Mouse (Mus musculus) gastrocnemius, postnatal 4 days (tissue): ENCODE data around the gene Rere. TPM values are rescaled to one million over a fixed set of nuclear protein-coding genes. Genes with fewer than 3 reads are reported as not detected.
"Not testable (repeated sequence)": the region's sequence is repeated elsewhere in the genome, so short reads cannot be mapped to it uniquely, and the experiment has no call there.

Experiments used
- DNase-seq, 2 experiments: peaks; one replicate each; pipeline ENCODE4 v3.0.0; 2021 to 2022; ENCODE audit warnings: low spot score in 2 of 2, mixed read lengths in 2 of 2
- total RNA-seq, 2 experiments: library from RNA; stranded (reverse); gene quantifications; 2 replicates each; pipeline ENCODE4 v1.2.3; 2021

Gene Rere
- total RNA-seq, 2 experiments from 2014 or later: 68.1 to 70.3 TPM

GRCm38 (mm10) chr4:150250549-150251422 is 30.7 kb upstream of the Rere start:
- no peak for DNase-seq

DNA sequence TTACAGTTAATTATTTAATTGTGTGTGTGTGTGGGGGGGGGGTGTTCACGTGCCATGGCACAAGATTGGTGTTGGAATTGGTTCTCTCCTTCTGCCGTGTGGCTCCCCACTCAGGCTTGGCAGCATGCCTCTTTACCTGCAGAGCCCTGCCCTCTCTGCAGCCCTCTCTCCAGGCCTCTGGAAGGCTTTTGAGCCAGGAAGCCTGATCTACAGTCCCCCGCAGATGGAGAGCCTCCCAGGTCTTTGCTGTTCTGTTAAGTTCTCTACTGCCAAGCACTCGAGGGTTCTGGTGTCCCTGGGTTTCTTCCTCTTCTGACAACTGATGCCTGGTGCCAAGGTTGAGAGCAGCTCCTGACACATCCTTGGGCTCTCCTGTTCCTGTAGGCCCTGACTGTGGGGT is 27.0 kb upstream of the Rere start:
- no peak for DNase-seq

DNA sequence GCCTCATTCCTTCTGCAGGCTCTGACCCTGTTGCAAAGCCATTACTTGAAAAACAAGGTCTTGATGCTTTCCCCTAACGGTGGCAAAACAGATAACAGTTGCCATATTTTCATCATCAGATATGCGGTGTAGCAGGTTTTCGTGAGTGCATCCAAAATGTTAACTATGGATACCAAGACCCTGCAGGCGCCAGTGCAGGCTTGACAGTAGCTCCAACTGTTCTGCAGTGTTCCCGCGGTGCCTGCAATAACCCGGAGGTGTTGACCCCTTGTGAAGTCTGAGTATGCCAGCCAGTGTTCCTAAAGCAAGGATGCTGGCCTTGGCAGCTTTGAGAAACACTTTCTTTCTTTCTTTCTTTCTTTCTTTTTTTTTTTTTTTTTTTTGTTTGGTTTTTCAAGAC is 26.3 kb upstream of the Rere start:
- no peak for DNase-seq

DNA sequence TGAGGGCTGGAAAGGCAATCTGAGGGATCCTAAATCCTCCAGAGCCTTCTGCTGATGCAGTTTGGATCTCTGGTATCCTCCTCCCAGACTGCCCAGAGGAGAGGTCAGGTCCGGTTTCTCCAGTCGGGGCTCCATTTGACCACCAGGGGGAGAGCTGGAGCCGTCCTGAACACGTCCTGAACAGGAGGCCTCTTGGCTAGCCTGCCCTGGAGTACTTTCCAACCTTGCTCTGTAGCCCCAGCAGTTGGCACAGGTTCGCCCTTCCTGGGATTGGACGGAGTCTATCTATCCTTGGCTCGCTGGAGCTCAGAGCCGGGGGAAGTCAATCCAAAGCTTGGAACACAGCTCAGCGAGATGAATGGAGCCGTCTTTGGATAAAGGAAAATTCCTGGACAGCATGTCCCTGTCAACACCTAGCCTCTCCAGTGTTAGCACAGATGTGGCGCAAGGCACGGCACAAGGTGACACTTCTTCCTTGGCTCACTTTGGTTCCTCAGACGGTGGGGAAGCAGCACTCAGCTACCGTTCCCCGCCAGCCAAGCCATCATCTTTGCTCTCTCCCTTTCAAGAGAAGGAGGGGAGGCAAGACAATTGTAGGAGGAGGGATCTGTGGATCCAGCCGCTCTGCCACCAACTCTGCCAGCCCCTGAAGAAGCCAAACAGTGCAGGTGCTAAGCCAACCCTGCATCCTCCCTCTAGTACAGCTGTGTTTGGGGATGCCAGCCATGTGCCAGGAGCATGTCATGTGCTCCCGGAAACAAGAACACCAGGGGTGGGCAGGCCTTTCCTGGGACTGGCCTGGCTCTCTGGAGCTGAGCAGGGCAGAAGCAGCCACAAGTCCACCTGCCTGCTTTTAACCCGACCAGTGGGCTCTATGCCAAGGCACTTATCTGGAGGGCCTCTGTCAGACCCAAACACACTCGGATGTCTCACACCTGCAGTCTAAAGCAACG is 23.9 kb upstream of the Rere start:
- DNase-seq: peak; percentile 81 to 91

DNA sequence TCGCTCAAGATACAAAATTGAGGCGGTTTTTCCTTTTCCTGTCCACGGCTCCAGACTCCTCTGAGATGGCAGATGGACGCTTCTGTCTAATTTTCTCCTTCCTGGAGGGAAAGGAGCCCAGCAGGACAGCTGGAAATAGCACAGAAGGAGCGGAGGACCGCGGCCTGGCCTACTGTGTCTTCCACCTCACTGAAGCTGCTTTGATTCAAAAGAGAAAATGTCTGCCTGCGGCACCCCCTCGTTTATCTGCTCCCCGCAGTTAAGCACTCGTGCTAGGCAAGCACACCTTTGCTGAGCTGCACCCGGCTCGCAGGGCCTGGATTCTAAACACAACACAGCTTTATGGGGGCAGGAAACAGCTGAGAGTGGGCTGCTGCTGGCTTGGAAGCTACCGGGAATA is 23.1 kb upstream of the Rere start:
- DNase-seq: no peak

DNA sequence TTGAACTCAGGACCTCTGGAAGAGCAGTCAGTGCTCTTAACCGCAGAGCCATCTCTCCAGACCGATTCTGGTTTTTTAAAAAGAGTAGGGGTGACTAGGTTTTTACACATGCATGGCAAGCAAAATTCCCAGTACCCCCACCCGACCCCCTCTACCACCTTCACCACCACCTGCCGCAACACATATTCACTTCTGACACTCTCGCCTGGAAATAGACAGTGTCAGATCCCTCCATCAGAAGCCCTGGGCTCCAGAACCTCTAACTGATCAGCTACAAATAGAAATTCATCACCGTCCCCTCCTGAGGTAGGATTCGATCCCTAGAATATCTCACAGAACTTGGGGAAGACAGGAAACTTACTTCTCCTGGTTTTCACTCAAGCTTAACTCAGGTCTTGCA is 21.9 kb upstream of the Rere start:
- no peak for DNase-seq

- no peak for DNase-seq
Measured at GRCm38 (mm10) chr4:150260111-150260510, 21.3 kb upstream of the Rere start.

GRCm38 (mm10) chr4:150260745-150261144 is 20.7 kb upstream of the Rere start:
- DNase-seq: no peak

DNA sequence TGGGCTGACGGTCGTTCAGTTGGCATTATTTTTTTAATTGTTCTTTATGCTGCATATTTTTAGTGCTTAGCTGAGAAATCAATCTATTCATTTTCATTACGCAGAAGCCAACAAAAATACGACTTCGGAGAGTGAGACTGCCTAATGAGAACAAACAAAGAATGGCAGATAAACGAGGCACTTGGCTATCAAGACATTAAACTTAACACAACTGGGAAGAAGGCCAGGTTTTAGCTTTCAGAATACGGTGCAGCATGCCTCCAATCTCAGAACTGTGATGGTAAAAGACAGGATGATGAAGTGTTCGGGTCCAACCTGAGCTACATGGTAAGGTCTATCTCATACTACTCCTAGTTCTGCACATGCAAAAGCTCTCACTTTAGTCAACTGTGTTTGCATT is 19.1 kb upstream of the Rere start:
- no peak for DNase-seq

- DNase-seq: no peak
Measured at GRCm38 (mm10) chr4:150264903-150265302, 16.5 kb upstream of the Rere start.

- no peak for DNase-seq
Measured at GRCm38 (mm10) chr4:150265471-150265870, 16.0 kb upstream of the Rere start.

- DNase-seq: no peak
Measured at GRCm38 (mm10) chr4:150266655-150267223, 14.7 kb upstream of the Rere start.

DNA sequence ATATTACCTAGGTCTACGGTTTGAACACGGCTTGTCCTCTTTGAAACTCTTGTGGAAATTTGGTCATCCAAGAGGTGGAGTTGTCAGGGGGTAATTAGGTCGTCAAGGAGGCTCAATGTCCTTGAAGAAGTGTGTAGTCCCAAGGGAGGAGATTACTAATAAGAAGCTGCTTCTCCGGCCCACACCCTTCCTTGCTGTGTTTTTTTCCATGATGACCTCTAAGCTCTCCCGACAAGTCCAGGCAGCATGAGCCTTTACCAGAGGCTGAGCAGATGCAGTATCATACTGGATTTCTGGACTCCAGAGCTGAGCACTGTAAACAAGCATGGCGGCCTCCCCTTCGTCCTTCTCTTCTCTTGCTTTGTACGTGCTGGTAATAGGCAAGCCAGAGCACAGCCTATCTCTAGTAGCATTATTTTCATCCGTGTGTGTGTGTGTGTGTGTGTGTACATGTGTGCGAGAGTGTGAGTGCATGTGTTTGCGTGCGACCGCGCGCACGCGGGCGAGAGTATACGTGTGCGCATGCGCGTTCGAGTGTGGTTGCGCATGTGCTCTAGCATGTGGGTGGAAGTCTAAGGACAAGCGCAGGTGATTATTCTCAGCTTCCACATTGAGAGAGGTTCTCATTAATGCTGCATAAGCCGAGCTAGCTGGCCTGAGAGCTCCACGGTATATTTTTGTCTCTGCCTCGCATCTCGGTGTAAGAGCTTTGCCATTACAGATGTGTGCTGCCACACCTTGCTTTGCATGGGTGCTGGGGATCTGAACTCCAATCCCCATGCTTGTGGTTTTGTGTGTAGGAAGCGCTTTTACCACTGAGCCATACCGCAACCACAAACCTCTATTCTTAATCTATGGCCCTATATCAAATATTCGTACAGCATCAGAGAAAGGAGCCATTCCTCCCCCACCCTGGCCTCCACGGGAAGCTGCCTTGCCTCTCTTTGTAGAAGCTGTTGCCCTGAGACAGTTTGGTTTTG is 12.5 kb upstream of the Rere start:
- DNase-seq: no peak

DNA sequence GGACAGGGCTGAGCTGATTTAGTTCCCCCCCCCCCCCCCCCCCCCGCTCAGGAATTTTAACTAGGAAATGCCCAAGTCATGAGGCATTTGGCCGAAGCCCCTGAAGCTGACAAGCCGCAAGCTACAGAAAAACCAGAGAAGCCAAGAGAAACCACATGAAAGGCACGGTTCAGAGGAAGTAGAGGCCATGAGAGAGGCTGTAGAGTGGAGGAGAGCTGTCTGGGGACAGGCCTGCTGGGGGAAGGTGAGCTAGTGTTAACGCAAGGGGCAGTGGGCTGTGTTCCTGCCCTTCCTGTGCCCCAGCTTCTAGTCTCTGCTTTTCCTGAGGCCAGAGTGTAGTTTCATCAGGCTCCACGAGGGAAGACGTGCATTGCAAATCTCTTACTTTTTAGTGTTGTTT is 11.8 kb upstream of the Rere start:
- no peak for DNase-seq

DNA sequence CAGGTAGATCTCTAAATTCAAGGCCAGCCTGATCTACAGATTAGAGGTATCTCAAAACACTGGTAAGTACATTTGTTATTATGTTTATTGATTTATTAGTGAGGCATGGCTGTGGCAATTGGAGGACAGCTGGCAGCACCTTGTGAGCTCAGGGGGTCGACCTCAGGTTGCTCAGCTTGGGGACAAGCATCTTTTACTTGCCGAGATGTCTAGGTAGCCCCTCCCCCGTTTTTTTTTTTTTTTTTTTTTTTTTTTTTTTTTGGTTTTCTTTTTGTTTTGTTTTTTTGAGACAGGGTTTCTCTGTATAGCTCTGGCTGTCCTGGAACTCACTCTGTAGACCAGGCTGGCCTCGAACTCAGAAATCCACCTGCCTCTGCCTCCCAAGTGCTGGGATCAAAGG is 10.7 kb upstream of the Rere start:
- DNase-seq: not testable (repeated sequence)

- DNase-seq: peak in 1 of 2 experiments; percentile 47
Measured at GRCm38 (mm10) chr4:150272725-150273124, 8.7 kb upstream of the Rere start.

GRCm38 (mm10) chr4:150275531-150275930 is 5.9 kb upstream of the Rere start:
- DNase-seq: no peak

GRCm38 (mm10) chr4:150279336-150279735 is 2.1 kb upstream of the Rere start:
- DNase-seq: not testable (repeated sequence)

DNA sequence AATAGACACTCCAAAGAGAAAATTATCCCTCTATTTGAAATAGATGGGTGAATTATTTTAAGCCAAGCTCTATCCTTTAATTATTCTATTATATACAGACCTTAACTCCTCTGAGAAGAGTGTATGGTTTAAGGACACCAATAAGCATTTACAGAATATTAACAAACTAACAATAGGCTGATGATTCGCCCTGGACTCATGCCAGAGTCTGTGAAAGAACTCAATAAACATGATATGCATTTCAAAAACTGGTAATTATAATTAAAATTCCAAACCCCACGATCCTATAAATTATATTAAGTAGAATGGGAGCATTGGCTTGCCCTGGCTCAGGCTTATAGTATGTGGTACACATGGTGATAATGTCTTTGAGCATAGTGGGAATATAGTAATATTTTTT is 1.4 kb upstream of the Rere start:
- no peak for DNase-seq

DNA sequence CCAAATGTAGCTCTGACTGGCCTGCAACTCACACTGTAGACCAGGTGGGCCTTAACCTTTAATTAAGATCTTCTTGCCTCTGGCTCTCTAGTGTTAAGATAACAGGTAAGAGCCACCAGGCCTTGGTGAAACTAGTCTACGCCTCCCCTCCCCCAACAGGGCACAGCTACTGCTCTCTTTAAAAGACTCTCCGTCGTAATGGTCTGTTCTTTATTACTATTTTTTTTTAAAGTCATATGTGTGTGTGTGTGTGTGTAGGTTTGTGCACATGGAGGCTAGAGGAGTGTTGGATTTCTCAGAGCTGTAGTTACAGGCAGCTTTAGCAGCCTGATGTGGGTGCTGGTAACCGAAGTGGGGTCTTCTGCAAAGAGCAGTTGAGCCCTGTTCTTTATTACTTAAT is 987 bp upstream of the Rere start:
- DNase-seq: no peak
